17 mouse cellular contexts compared by ENCODE assay signal in genomic region chrX:141341417-141341816, GRCm38 (mm10).
"Had no signal": no experiment of that assay in that cellular context is flagged by ENCODE, and none has a peak within 500 bp of the region (broad histone marks: within the 10 kb centered on the region; RNA-seq: fewer than 3 reads in every experiment).

No protein-coding gene starts in this region.

- H3K27me3 ChIP-seq: liver, embryonic 12.5 days; liver, embryonic 15.5 days had no signal

- H3K36me3 ChIP-seq: limb, embryonic 10.5 days; limb, embryonic 13.5 days; liver, embryonic 12.5 days; liver, embryonic 15.5 days; midbrain, embryonic 10.5 days had no signal

- DNase-seq: kidney, adult 2 months; kidney, postnatal 10 days; kidney, postnatal 36 days; layer of hippocampus, postnatal 36 days; liver; lung, adult 2 months; thymus, adult 2 months; thymus, postnatal 14 days; thymus, postnatal 4 days had no signal

- H3K4me1 ChIP-seq: limb, embryonic 10.5 days; limb, embryonic 13.5 days; liver, embryonic 12.5 days; liver, embryonic 15.5 days; midbrain, embryonic 10.5 days had no signal

- H3K4me3 ChIP-seq: limb, embryonic 10.5 days; limb, embryonic 13.5 days; liver, embryonic 12.5 days; liver, embryonic 15.5 days; midbrain, embryonic 10.5 days had no signal

- H3K4me2 ChIP-seq: limb, embryonic 13.5 days; liver, embryonic 12.5 days; liver, embryonic 15.5 days had no signal

- ATAC-seq: intestine, postnatal 0 days; liver, embryonic 12.5 days; lung, postnatal 0 days had no signal

- H3K27ac ChIP-seq: limb, embryonic 10.5 days; limb, embryonic 13.5 days; liver, embryonic 12.5 days; liver, embryonic 15.5 days; macrophage; midbrain, embryonic 10.5 days had no signal

- H3K9ac ChIP-seq: limb, embryonic 13.5 days; liver, embryonic 12.5 days; liver, embryonic 15.5 days had no signal

- H3K9me3 ChIP-seq: limb, embryonic 10.5 days; limb, embryonic 13.5 days; liver, embryonic 12.5 days; liver, embryonic 15.5 days had no signal
